Mouse (Mus musculus): ENCODE results near the gene Hmgcl. TPM values are rescaled to one million over a fixed set of nuclear protein-coding genes. Genes with fewer than 3 reads are reported as not detected.
A peak's percentile ranks its signal among the peaks of the same experiment; 100 is the strongest.

The Hmgcl gene
- polyA plus RNA-seq, 1 experiment from 2014 or later, result 71.0 TPM

DNA sequence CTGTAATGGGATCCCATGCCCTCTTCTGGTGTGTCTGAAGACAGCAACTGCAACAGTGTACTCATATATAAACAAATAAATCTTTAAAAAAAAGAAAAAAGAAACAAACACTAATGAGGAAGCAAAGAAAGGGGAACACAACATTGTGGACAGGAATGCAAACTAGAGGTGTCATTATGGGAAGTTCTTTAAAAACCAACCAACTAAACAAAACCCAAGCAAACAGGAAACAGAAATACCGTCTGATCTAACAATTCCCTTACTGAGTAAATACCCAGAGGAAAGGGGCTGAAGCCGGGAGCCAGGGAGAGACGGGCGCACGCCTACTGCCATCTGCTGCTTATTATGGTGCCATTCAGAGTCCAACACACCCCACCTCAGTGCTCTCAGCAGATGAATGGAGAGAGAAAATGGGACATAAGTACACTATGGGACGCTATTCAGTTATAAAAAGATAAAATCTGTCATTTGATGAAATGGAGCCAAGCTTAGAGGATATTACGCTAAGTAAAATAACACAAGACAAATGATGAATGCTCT, 35.3 kb downstream of the Hmgcl start:
- H3K36me3 ChIP-seq (ENCODE audit: control insufficient read depth, insufficient read depth, low read length), result peaks cover 46% of the 10 kb centered on the region
- H3K27ac ChIP-seq (ENCODE audit: low read depth, low read length), result no peak overlapping the region

DNA sequence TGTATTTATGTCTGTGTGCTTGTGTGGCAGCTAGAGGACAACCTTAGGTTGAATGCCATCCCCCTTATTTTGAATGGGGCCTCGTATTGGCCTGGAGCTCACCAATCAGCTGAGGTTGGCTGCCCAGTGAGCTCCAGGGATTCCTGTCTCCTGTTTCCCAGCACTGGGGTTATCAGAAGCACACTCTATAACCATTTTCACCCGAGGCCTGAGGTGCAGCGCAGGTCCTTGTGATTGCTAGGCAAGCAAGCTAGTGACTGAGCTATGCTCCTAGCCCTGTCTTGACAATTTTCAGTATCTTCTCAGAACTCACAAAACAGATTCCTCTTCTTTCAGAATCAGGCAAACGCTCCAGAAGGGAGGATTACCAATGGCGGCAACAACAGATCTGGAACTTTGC, 38.3 kb downstream of the Hmgcl start:
- Histone ChIP-seq H3K4me2 (ENCODE audit: low read length) (no peak overlapping the region), H3K4me3 (ENCODE audit: low read depth, low read length) (no peak overlapping the region), H3K27ac (ENCODE audit: low read depth, low read length) (no peak overlapping the region), H3K4me1 (ENCODE audit: control insufficient read depth, insufficient read depth, low read length) (peaks cover 9% of the 10 kb centered on the region), H3K9me3 (replicated peaks; ENCODE audit: control insufficient read depth, low read length) (no peaks in the 10 kb centered on the region), H3K36me3 (ENCODE audit: control insufficient read depth, insufficient read depth, low read length) (peaks cover 34% of the 10 kb centered on the region), H3K9ac (ENCODE audit: low read length) (no peak overlapping the region), H3K27me3 (replicated peaks; ENCODE audit: control insufficient read depth, insufficient read depth, low read length) (no peaks in the 10 kb centered on the region)
- ATAC-seq, result no peak
- no peak for DNase-seq (ENCODE audit: low spot score)
- 90% methylated on average over 5 of the region's 5 CpGs for WGBS

More for the DNA sequence above, 35.3 kb downstream of the Hmgcl start:
- H3K9ac ChIP-seq (ENCODE audit: low read length), result no peak overlapping the region
- 71% methylated on average over 7 of the region's 7 CpGs for WGBS
- no peaks in the 10 kb centered on the region for H3K9me3 ChIP-seq (replicated peaks; ENCODE audit: control insufficient read depth, low read length)
- H3K4me1 ChIP-seq (ENCODE audit: control insufficient read depth, insufficient read depth, low read length), result peaks cover 7% of the 10 kb centered on the region
- no peak overlapping the region for H3K4me2 ChIP-seq (ENCODE audit: low read length)
- ATAC-seq (no peak), DNase-seq (ENCODE audit: low spot score) (no peak)
- no peak overlapping the region for H3K4me3 ChIP-seq (ENCODE audit: low read depth, low read length)
- H3K27me3 ChIP-seq (replicated peaks; ENCODE audit: control insufficient read depth, insufficient read depth, low read length), result no peaks in the 10 kb centered on the region

- Histone ChIP-seq H3K27me3 (replicated peaks; ENCODE audit: control insufficient read depth, insufficient read depth, low read length) (no peaks in the 10 kb centered on the region), H3K27ac (ENCODE audit: low read depth, low read length) (no peak overlapping the region), H3K9me3 (replicated peaks; ENCODE audit: control insufficient read depth, low read length) (no peaks in the 10 kb centered on the region), H3K4me3 (ENCODE audit: low read depth, low read length) (no peak overlapping the region), H3K36me3 (ENCODE audit: control insufficient read depth, insufficient read depth, low read length) (peaks cover 34% of the 10 kb centered on the region), H3K9ac (ENCODE audit: low read length) (no peak overlapping the region), H3K4me1 (ENCODE audit: control insufficient read depth, insufficient read depth, low read length) (peaks cover 9% of the 10 kb centered on the region), H3K4me2 (ENCODE audit: low read length) (no peak overlapping the region)
- no peak for ATAC-seq
- DNase-seq (ENCODE audit: low spot score), result no peak
- WGBS, result 89% methylated on average over 5 of the region's 5 CpGs
Observed at GRCm38 (mm10) chr4:135985193-135985592, 38.9 kb downstream of the Hmgcl start.

DNA sequence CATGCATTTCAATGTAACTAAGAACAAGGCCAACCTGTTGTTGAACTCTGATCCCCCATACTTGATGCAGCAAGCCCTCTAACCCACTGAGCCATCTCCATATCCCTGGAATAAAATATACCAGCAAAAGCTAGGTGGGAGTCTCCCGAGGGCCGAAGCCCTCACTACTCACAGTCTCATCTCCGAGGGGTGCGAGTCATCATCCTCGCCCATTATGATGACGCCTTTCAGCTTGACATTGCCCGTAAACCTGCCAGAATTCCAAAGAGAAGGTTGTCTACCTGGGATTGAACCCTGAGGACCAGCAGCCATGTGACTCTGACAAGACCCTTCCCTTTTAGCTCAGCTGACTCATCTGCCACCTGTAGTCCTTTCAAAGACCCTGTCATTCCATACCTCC, 39.5 kb downstream of the Hmgcl start:
- Histone ChIP-seq H3K4me2 (ENCODE audit: low read length) (peak overlapping the region; percentile 64), H3K9me3 (replicated peaks; ENCODE audit: control insufficient read depth, low read length) (no peaks in the 10 kb centered on the region), H3K27ac (ENCODE audit: low read depth, low read length) (no peak overlapping the region), H3K9ac (ENCODE audit: low read length) (peak overlapping the region; percentile 94; the same call in 1 of the 2 replicates), H3K4me1 (ENCODE audit: control insufficient read depth, insufficient read depth, low read length) (peaks cover 9% of the 10 kb centered on the region), H3K27me3 (replicated peaks; ENCODE audit: control insufficient read depth, insufficient read depth, low read length) (no peaks in the 10 kb centered on the region), H3K4me3 (ENCODE audit: low read depth, low read length) (peak overlapping the region; percentile 94), H3K36me3 (ENCODE audit: control insufficient read depth, insufficient read depth, low read length) (peaks cover 32% of the 10 kb centered on the region)
- ATAC-seq, result no peak
- no peak for DNase-seq (ENCODE audit: low spot score)
- WGBS, result 89% methylated on average over 7 of the region's 7 CpGs

DNA sequence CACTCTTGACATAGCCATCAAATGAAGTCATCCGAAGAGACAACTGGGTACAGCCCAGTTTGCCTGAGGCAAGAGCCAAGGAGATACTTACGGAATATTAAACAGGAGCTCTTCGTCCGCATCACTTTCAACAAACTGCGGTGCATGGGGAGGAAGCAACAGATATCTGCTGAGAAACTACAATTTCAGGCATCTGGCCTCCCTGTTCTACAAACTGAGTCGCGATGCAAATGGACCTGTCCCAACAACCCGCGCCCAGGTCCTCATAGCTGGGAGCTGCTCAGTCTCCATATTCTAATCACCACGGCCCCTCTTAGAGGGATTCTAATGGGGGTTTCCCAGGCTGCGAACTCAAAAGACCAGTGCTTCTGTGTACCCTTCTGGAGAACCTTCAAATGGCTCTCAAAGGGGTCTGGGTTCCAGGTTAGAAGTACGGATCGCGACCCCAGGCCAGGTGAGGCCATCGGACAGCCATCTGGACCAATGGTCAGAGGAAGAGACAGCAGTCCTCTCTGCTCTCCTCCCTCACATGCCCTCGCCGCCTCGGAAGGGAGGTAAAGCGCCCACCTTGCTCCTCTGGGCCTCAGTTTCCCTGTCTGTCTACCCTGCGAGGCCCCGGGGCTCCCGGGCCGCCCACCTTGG, 40.2 kb downstream of the Hmgcl start:
- WGBS, result 6% methylated on average over 23 of the region's 23 CpGs
- Histone ChIP-seq H3K27me3 (replicated peaks; ENCODE audit: control insufficient read depth, insufficient read depth, low read length) (no peaks in the 10 kb centered on the region), H3K9me3 (replicated peaks; ENCODE audit: control insufficient read depth, low read length) (no peaks in the 10 kb centered on the region), H3K4me3 (ENCODE audit: low read depth, low read length) (peak overlapping the region; percentile 94), H3K9ac (ENCODE audit: low read length) (peak overlapping the region; percentile 94), H3K36me3 (ENCODE audit: control insufficient read depth, insufficient read depth, low read length) (peaks cover 28% of the 10 kb centered on the region), H3K4me2 (ENCODE audit: low read length) (peak overlapping the region; percentile 64), H3K4me1 (ENCODE audit: control insufficient read depth, insufficient read depth, low read length) (peaks cover 9% of the 10 kb centered on the region), H3K27ac (ENCODE audit: low read depth, low read length) (peak overlapping the region; percentile 82; the same call in 1 of the 2 replicates)
- no peak for ATAC-seq
- DNase-seq (ENCODE audit: low spot score), result no peak

DNA sequence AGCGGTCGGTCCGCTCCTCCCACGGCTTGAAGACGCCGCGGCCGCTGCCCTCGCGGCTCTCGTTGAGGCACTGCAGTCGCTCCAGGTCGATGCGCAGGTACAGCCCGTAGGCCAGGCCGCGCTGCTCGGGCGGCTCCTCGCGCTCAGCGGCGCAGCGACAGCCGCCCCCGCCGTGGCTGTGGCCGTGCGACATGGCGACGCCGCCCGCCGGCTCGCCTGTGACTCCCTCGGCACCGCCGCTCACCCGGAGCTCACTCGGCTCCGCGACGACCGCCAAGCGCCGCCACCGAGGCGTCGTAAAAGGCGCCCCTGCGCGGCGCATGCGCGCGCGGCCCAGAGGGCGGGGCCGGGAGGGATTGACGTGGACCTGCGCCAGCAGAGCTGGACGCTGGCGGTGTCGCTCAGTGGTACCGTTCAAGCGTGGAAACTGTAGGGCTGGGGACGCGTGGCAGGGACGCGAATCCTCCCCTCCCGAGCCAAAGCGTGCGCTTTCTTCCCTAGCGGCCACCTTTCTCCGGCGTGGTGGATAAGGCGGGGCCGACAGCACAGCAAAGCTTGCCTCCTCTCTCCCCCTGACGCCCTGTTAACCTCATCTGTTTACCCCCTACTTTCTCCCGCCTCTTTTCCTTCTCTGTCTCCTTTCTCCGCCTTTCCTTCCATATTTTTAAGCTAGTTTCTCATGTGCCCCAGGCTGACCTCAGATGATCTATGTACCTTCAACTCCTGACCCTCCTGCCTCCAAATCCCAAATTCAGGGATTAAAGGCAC, 40.9 kb downstream of the Hmgcl start, which contains the start of gene Pithd1:
Gene Pithd1, minus strand, starts transcription at position 322 of the 768 bp plus-strand sequence.
- ATAC-seq (peak; percentile 93), DNase-seq (ENCODE audit: low spot score) (peak; percentile 95)
- Histone ChIP-seq H3K9ac (ENCODE audit: low read length) (peak within 1 kb of the TSS; percentile 94), H3K27me3 (replicated peaks; ENCODE audit: control insufficient read depth, insufficient read depth, low read length) (no peaks in the 10 kb centered on the region), H3K4me2 (ENCODE audit: low read length) (peak within 1 kb of the TSS; percentile 64), H3K4me3 (ENCODE audit: low read depth, low read length) (peak within 1 kb of the TSS; percentile 94), H3K9me3 (replicated peaks; ENCODE audit: control insufficient read depth, low read length) (no peaks in the 10 kb centered on the region), H3K36me3 (ENCODE audit: control insufficient read depth, insufficient read depth, low read length) (peaks cover 28% of the 10 kb centered on the region), H3K27ac (ENCODE audit: low read depth, low read length) (peak within 1 kb of the TSS; percentile 82), H3K4me1 (ENCODE audit: control insufficient read depth, insufficient read depth, low read length) (peaks cover 9% of the 10 kb centered on the region)
- WGBS, result under 1% methylated on average over 72 of the region's 81 CpGs

DNA sequence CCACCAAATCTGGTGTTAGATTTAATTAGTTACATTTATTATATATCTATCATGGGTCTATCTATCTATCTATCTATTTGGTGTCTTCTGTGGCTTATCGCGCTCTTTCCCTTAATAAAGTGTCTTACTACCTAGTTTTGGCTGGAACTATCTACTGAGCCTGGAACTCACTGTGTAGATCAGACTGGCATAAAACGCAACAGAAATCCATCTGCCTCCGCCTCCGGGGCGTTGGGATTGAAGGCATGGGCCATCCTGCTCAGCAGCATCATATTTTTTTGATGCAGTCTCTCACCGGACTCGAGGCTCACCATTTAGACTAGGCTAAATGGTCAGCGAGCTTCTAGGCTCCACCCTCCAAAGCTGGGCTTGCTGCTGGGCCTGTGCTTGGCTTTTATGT, 41.5 kb downstream of the Hmgcl start:
- Histone ChIP-seq H3K36me3 (ENCODE audit: control insufficient read depth, insufficient read depth, low read length) (peaks cover 24% of the 10 kb centered on the region), H3K4me3 (ENCODE audit: low read depth, low read length) (peak overlapping the region; percentile 94), H3K9ac (ENCODE audit: low read length) (peak overlapping the region; percentile 94), H3K9me3 (replicated peaks; ENCODE audit: control insufficient read depth, low read length) (no peaks in the 10 kb centered on the region), H3K4me1 (ENCODE audit: control insufficient read depth, insufficient read depth, low read length) (peaks cover 9% of the 10 kb centered on the region), H3K27me3 (replicated peaks; ENCODE audit: control insufficient read depth, insufficient read depth, low read length) (no peaks in the 10 kb centered on the region), H3K27ac (ENCODE audit: low read depth, low read length) (peak overlapping the region; percentile 82), H3K4me2 (ENCODE audit: low read length) (peak overlapping the region; percentile 64)
- DNase-seq (ENCODE audit: low spot score), result no peak
- ATAC-seq, result no peak
- 71% methylated on average over 9 of the region's 9 CpGs for WGBS

DNA sequence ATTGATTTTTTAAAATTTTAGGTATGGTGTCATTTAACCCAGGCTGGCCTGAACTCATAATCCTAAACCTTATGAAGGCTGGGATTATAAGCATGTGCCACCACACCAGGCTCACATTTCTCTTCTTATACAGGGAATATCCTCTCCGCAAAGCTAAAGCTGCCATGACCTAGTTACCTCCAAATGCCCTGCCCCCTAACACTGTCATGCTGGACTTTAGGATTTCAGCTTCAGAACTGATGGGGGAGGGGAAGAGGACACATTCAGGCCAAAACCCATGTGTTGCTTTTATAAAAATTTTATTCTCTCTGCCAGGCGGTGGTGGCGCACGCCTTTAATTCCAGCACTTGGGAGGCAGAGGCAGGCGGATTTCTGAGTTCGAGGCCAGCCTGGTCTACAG, 47.7 kb downstream of the Hmgcl start:
- 93% methylated on average over 6 of the region's 6 CpGs for WGBS
- H3K4me3 ChIP-seq (ENCODE audit: low read depth, low read length), result no peak overlapping the region
- DNase-seq (ENCODE audit: low spot score) (no peak), ATAC-seq (no peak)
- H3K36me3 ChIP-seq (ENCODE audit: control insufficient read depth, insufficient read depth, low read length), result no peaks in the 10 kb centered on the region
- no peak overlapping the region for H3K27ac ChIP-seq (ENCODE audit: low read depth, low read length)
- H3K27me3 ChIP-seq (replicated peaks; ENCODE audit: control insufficient read depth, insufficient read depth, low read length), result no peaks in the 10 kb centered on the region
- no peak overlapping the region for H3K9ac ChIP-seq (ENCODE audit: low read length)
- H3K9me3 ChIP-seq (replicated peaks; ENCODE audit: control insufficient read depth, low read length), result no peaks in the 10 kb centered on the region
- H3K4me2 ChIP-seq (ENCODE audit: low read length), result no peak overlapping the region
- H3K4me1 ChIP-seq (ENCODE audit: control insufficient read depth, insufficient read depth, low read length), result no peaks in the 10 kb centered on the region

- 80% methylated on average over 4 of the region's 4 CpGs for WGBS
- ATAC-seq, result no peak
Observed at GRCm38 (mm10) chr4:135995118-135995517, 48.9 kb downstream of the Hmgcl start.

More at GRCm38 (mm10) chr4:135995118-135995517, 48.9 kb downstream of the Hmgcl start:
- Histone ChIP-seq H3K9me3 (replicated peaks; ENCODE audit: control insufficient read depth, low read length) (no peaks in the 10 kb centered on the region), H3K4me1 (ENCODE audit: control insufficient read depth, insufficient read depth, low read length) (no peaks in the 10 kb centered on the region), H3K27ac (ENCODE audit: low read depth, low read length) (no peak overlapping the region), H3K4me2 (ENCODE audit: low read length) (no peak overlapping the region), H3K4me3 (ENCODE audit: low read depth, low read length) (no peak overlapping the region), H3K27me3 (replicated peaks; ENCODE audit: control insufficient read depth, insufficient read depth, low read length) (no peaks in the 10 kb centered on the region), H3K36me3 (ENCODE audit: control insufficient read depth, insufficient read depth, low read length) (no peaks in the 10 kb centered on the region), H3K9ac (ENCODE audit: low read length) (no peak overlapping the region)
- DNase-seq (ENCODE audit: low spot score), result no peak
